Mouse (Mus musculus) hindbrain, embryonic 16.5 days (tissue): ENCODE measurements around the gene Slc22a29. TPM values are rescaled to one million over a fixed set of nuclear protein-coding genes. Genes with fewer than 3 reads are reported as not detected.
A peak's percentile ranks its signal among the peaks of the same experiment; 100 is the strongest.
"Not testable (repeated sequence)": the region's sequence is repeated elsewhere in the genome, so short reads cannot be mapped to it uniquely, and the experiment has no call there.

Source experiments
- ATAC-seq: fragments of 200-750 bp; cut with Nextera tagmentation; 2 replicates; pipeline ENCODE4 v1.8.0; 2017; ENCODE audit warnings: moderate TSS enrichment, moderate library complexity
- H3K27ac ChIP-seq: fragments of 300-500 bp; sonication (generic); 2 replicates; pipeline ENCODE4 v1.5.1; 2014; ENCODE audit warnings: low read depth, mild to moderate bottlenecking, control low read depth, low read length, moderate library complexity
- H3K27me3 ChIP-seq: fragments of 300-500 bp; sonication (generic); replicated peaks from 2 replicates; pipeline ENCODE4 v1.6.1; 2014; ENCODE audit warnings: low read length; ENCODE audit not compliant: control insufficient read depth, insufficient read depth
- H3K36me3 ChIP-seq: fragments of 300-500 bp; sonication (generic); 2 replicates; pipeline ENCODE4 v1.6.1; 2014; ENCODE audit warnings: mild to moderate bottlenecking, low read length, moderate library complexity, mixed read lengths; ENCODE audit not compliant: control insufficient read depth, insufficient read depth
- H3K4me1 ChIP-seq: fragments of 300-500 bp; sonication (generic); 2 replicates; pipeline ENCODE4 v1.6.1; 2014; ENCODE audit warnings: low read depth, low read length; ENCODE audit not compliant: control insufficient read depth, insufficient read depth
- H3K4me2 ChIP-seq: fragments of 300-500 bp; sonication (generic); 2 replicates; pipeline ENCODE4 v1.6.1; 2014; ENCODE audit warnings: mild to moderate bottlenecking, low read length, control low read depth, moderate library complexity
- H3K4me3 ChIP-seq: fragments of 300-500 bp; sonication (generic); 2 replicates; pipeline ENCODE4 v1.5.1; 2014; ENCODE audit warnings: mild to moderate bottlenecking, low read length, control low read depth, moderate library complexity
- H3K9ac ChIP-seq: fragments of 300-500 bp; sonication (generic); 2 replicates; pipeline ENCODE4 v1.6.1; 2014; ENCODE audit warnings: low read depth, mild to moderate bottlenecking, control low read depth, low read length, moderate library complexity
- H3K9me3 ChIP-seq: fragments of 300-500 bp; sonication (generic); 2 replicates; pipeline ENCODE4 v1.6.1; 2014; ENCODE audit warnings: mild to moderate bottlenecking, low read length, moderate library complexity; ENCODE audit not compliant: control insufficient read depth
- WGBS: fragments of 180-500 bp; shearing (Covaris S2); extraction: QIAGEN DNeasy Blood & Tissue Kit; methylation state at CpG from one replicate; pipeline ENCODE4 v1.1.7; 2014; 5-methylcytosine and 5-hydroxymethylcytosine counted together
- polyA plus RNA-seq: library from polyadenylated mRNA; unstranded; fragments of >200 nt; fragmentation: Nextera tagmentation; extraction: Ambion mirVana; gene quantifications from 2 replicates; pipeline ENCODE4 v1.2.1, GENCODE M21; 2015

Gene Slc22a29
- polyA plus RNA-seq: not detected in 2 replicates

DNA sequence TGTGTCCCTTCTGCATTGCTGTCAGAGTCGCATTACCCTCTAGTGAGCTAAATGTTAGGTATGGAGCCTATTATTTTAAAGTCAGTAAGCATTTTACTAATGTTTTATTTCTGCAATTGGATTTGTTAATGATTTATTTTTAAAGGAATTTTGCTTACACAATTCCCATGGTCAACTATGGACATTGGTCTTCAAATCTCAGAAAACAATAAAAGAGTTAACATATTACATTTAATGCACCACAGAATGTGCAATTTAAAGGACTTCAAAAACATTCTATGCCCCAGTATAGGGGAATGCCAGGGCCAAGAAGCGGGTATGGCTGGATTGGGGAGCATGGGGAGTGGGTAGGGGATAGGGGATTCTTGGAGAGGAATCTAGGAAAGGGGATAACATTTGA lies at the start of gene Slc22a29:
Gene Slc22a29 (minus strand): TSS at position 101 of the 400 bp plus-strand sequence.
- no peak for ATAC-seq
- Histone ChIP-seq H3K4me3 (no peak within 1 kb of the TSS), H3K4me1 (no peaks in the 10 kb centered on the region), H3K9ac (no peak within 1 kb of the TSS), H3K27me3 (no peaks in the 10 kb centered on the region), H3K4me2 (no peak within 1 kb of the TSS), H3K9me3 (peaks cover 7% of the 10 kb centered on the region; the same call in 1 of the 2 replicates), H3K27ac (no peak within 1 kb of the TSS), H3K36me3 (no peaks in the 10 kb centered on the region)
- 86% methylated on average over 2 of the region's 2 CpGs for WGBS

DNA sequence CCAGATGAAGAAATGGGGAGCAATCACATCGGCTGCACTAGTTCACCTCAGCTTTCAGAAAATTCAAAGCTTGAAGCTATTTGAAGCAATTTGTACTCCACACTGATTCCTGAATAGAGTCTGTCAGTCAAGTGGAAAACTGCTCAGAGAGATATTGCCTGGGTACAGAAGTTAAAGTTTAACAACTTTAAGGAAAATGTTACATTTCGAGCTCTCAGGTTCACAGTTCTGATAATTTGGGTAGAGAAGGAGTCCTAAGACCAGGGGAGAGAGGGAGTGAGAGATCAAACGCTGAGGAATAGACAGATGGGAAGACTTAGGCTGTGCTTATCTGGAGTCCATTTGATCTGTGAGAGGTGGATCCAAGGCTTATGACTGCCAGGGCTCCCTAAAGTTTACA lies 46.6 kb upstream of the Slc22a29 start:
- H3K27ac ChIP-seq: no peak overlapping the region
- 80% methylated on average over 3 of the region's 3 CpGs for WGBS

DNA sequence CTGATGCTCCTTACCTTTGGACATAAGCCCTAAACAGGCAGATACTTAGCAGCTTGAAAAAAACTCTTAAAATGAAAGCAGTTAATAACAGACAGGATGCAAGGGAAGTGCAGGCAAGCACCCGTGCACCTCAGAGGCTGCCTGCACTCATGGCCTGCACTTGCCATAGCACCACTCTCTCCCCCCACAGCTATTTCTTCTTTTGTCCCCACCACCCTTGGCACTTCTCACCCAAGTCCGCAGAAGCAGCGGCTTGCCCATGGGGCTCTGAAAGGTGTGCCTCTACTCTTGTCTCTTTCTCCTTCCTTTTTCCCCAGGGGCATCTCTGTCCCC lies 34.0 kb upstream of the Slc22a29 start:
- WGBS: 19% methylated on average over 3 of the region's 3 CpGs
- H3K4me3 ChIP-seq: peak overlapping the region; percentile 61
- H3K4me1 ChIP-seq: no peaks in the 10 kb centered on the region
- no peaks in the 10 kb centered on the region for H3K36me3 ChIP-seq
- H3K9ac ChIP-seq: peak overlapping the region; percentile 76
- ATAC-seq: peak; percentile 35
- peak overlapping the region; percentile 81 for H3K27ac ChIP-seq
- H3K9me3 ChIP-seq: peaks cover 8% of the 10 kb centered on the region
- H3K4me2 ChIP-seq: peak overlapping the region; percentile 79
- no peaks in the 10 kb centered on the region for H3K27me3 ChIP-seq

More for the DNA sequence above, 46.6 kb upstream of the Slc22a29 start:
- Histone ChIP-seq H3K4me3 (no peak overlapping the region), H3K36me3 (no peaks in the 10 kb centered on the region), H3K9ac (no peak overlapping the region), H3K27me3 (no peaks in the 10 kb centered on the region), H3K9me3 (no peaks in the 10 kb centered on the region; the same call in 1 of the 2 replicates), H3K4me1 (no peaks in the 10 kb centered on the region), H3K4me2 (no peak overlapping the region)
- no peak for ATAC-seq

DNA sequence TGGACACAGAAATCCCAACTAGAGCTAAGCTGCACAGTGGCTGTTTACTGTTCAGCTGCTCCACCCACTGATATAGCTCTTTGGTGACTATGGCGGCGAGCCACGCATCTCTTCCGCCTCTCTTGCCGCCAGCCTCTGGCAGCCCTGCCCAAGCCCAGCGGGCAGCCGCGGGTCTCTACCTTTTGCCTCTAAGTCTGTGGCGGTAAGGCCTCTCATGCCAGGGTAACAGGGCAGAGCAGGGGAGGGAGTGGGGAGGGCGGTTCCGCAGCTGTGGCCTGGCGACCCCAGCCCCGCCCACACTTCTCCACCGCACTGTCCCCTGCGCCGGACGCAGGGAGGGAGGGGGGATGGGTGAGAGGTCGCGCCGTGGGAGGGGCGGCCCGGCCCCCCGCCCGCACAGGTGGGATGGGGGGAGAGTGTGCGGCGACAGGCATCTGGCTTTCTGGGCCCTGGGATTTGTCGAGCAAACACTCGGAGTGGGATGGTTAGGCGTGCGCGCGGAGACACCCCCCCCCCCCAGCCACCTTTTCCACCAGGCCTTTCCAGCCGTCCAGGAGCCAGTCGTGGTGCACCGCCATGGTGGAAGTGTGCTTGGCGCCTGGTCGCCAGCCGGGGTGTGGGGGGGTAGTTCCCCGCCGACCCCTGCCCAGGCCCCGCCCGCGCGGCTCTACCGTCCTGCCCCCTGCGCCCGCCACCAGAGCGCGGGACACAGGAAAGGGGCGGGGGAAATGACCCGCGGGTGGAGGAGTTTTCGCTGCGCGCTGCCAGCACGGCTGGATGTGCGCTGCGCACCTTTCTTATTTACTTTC lies 33.4 kb upstream of the Slc22a29 start:
- 10% methylated on average over 45 of the region's 58 CpGs for WGBS
- H3K9ac ChIP-seq: peak overlapping the region; percentile 76
- H3K27ac ChIP-seq: peak overlapping the region; percentile 81
- peaks cover 5% of the 10 kb centered on the region for H3K9me3 ChIP-seq
- no peaks in the 10 kb centered on the region for H3K4me1 ChIP-seq
- no peaks in the 10 kb centered on the region for H3K36me3 ChIP-seq
- H3K27me3 ChIP-seq: no peaks in the 10 kb centered on the region
- ATAC-seq: peak; percentile 97
- peak overlapping the region; percentile 61 for H3K4me3 ChIP-seq
- H3K4me2 ChIP-seq: peak overlapping the region; percentile 79

DNA sequence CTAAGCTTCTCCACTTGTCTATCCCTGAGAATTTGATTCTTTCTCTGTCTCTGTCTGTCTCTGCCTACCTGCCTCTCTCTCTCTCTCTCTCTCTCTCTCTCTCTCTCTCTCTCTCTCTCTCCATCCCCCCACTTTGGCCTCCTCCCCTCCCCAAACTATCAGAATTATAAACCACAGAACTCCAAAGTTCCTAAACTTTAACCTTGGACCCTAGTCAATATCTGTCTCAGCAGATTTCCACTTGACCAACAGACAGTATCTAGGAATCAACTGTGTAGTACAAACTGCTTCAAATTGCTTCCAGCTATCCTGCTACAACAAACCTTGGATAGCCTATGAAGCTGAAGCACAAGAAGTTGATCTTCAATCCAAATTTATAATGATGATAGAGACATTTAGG lies 10.2 kb upstream of the Slc22a29 start:
- Histone ChIP-seq H3K4me1 (no peaks in the 10 kb centered on the region), H3K9ac (no peak overlapping the region), H3K4me2 (no peak overlapping the region), H3K4me3 (no peak overlapping the region), H3K9me3 (peaks cover 4% of the 10 kb centered on the region), H3K27ac (no peak overlapping the region), H3K36me3 (no peaks in the 10 kb centered on the region), H3K27me3 (no peaks in the 10 kb centered on the region)
- no peak for ATAC-seq

DNA sequence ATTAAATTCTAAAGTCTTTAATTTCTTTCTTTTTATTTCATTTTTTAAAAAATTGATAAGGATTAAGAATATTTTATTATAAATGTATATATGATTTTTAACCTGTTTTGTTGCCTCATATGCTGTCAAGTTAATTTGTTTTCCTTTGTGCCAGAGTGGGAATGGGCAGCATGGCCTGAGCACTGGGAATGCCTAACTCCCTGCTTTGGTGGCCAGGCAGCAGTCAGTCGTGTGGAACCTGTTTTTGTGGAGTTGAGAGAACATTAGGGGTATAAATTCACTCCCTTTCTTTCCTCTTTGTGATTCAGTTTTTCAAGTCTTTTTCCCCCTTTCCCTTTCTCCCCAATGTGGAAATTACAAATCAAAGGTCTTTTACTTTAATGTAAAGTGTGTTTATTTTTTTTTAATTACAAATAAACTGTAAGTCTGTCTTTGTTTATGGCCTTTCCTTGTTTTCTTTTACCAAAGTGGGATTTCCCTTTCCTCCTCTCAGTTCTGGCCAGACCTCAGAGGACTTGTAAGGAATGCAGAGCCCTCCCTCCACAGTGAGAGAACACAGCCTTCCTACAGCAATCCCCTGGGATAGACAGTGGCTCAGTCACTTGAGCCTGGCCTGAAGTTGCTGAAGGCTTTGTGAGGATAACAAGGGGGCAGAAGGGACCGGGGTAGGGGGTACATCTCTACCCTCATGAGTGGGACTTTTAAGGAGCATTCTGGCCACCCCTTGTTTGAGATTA lies 69.7 kb downstream of the Slc22a29 start:
- Histone ChIP-seq H3K27me3 (no peaks in the 10 kb centered on the region), H3K4me2 (no peak overlapping the region), H3K27ac (no peak overlapping the region), H3K4me3 (no peak overlapping the region), H3K36me3 (no peaks in the 10 kb centered on the region), H3K9ac (no peak overlapping the region), H3K9me3 (peaks cover 10% of the 10 kb centered on the region; the same call in 1 of the 2 replicates), H3K4me1 (no peaks in the 10 kb centered on the region)
- 57% methylated on average over 2 of the region's 2 CpGs for WGBS
- ATAC-seq: no peak

- not testable (repeated sequence) for ATAC-seq, H3K27me3 ChIP-seq
- 85% methylated on average over 2 of the region's 2 CpGs for WGBS
These were observed 76.0 kb downstream of the Slc22a29 start for GRCm38 (mm10) chr19:8142716-8143115.

DNA sequence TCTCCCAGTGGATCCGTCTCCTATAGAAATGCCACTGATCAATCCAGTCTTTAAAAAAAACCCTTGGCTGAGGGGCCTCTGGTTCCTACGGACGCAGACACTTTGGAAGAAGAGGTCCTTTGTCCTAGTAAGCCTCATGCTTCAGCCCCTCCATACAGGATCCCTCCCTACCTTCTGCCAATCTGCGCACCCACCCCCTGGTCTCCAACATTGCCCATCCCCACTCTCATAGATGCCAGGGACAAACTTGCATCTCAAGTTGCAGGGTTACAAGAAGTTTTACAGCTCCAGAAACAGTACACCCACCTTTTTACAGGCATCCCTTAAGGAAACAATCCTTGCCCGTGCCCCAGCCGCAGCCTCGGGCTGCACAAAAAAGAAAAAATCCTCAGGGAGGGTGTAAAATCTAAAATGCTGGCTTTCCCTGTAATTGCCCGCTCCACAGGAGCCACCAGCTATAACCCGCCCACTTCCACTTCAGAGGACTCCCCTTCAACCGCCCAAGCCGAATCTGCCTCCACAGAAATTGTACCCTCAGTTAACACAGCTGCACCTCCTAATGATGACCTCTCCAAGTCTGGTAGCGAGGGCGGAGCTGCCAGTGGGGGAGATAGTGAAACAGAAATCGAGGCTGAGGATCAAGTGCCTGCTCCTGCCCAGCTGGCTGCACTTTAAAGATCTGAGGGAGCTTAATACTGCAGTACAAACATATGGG lies 84.4 kb downstream of the Slc22a29 start:
- not testable (repeated sequence) for H3K27ac ChIP-seq, H3K9me3 ChIP-seq, H3K27me3 ChIP-seq, H3K4me1 ChIP-seq, H3K4me3 ChIP-seq, ATAC-seq, H3K36me3 ChIP-seq, H3K4me2 ChIP-seq, H3K9ac ChIP-seq
- WGBS: 78% methylated on average over 14 of the region's 14 CpGs

More at GRCm38 (mm10) chr19:8142716-8143115, 76.0 kb downstream of the Slc22a29 start:
- H3K4me2 ChIP-seq, H3K36me3 ChIP-seq, H3K4me3 ChIP-seq, H3K4me1 ChIP-seq, H3K27ac ChIP-seq, H3K9ac ChIP-seq, H3K9me3 ChIP-seq: not testable (repeated sequence)

- not testable (repeated sequence) for H3K9ac ChIP-seq, H3K4me1 ChIP-seq, H3K27me3 ChIP-seq, H3K9me3 ChIP-seq, H3K4me2 ChIP-seq, H3K27ac ChIP-seq, H3K36me3 ChIP-seq, ATAC-seq, H3K4me3 ChIP-seq
- WGBS: 92% methylated on average over 2 of the region's 3 CpGs
These were observed 86.8 kb downstream of the Slc22a29 start, which contains the start of gene Slc22a28 for GRCm38 (mm10) chr19:8131881-8132280. Slc22a28 (minus strand) TSS chr19:8131982.
